Mouse (Mus musculus) cerebellum, adult 2 months (tissue): ENCODE data around the gene Borcs5.

Experiments used
- CTCF ChIP-seq: fragments of 200-500 bp; IDR thresholded peaks from 2 replicates; pipeline ENCODE4 v1.5.1; 2011; ENCODE audit warnings: low read depth, mild to moderate bottlenecking, control low read depth, low read length, moderate library complexity, borderline replicate concordance; ENCODE audit not compliant: insufficient read depth
- POLR2A ChIP-seq: fragments of 200-500 bp; IDR thresholded peaks from 2 replicates; pipeline ENCODE4 v1.6.1; 2011; ENCODE audit warnings: low read length, control low read depth, borderline replicate concordance; ENCODE audit not compliant: insufficient read depth

- TF ChIP-seq CTCF = no peak
- TF ChIP-seq POLR2A = no peak
Measured at GRCm38 (mm10) chr6:134756058-134756457, 116.7 kb downstream of the Borcs5 start.
